20 mouse cellular contexts compared by ENCODE assay signal in genomic region chr4:140857041-140857440, GRCm38 (mm10). TPM values are rescaled to one million over a fixed set of nuclear protein-coding genes. Genes with fewer than 3 reads are reported as not detected.
"Had no signal": no experiment of that assay in that cellular context is flagged by ENCODE, and none has a peak within 500 bp of the region (broad histone marks: within the 10 kb centered on the region; RNA-seq: fewer than 3 reads in every experiment).

No protein-coding gene starts in this region.

- H3K27me3 ChIP-seq: midbrain, embryonic 12.5 days; neural tube, embryonic 15.5 days; stomach, embryonic 15.5 days had no signal

- H3K4me2 ChIP-seq: limb, embryonic 12.5 days; lung, embryonic 14.5 days; midbrain, embryonic 12.5 days; neural tube, embryonic 15.5 days; stomach, embryonic 15.5 days had no signal

- H3K9me3 ChIP-seq: limb, embryonic 12.5 days; midbrain, embryonic 12.5 days; neural tube, embryonic 15.5 days; stomach, embryonic 15.5 days had no signal

- H3K36me3 ChIP-seq: limb, embryonic 12.5 days; midbrain, embryonic 12.5 days; neural tube, embryonic 15.5 days; stomach, embryonic 15.5 days had no signal

- H3K4me3 ChIP-seq: limb, embryonic 12.5 days; midbrain, embryonic 12.5 days; neural tube, embryonic 15.5 days; stomach, embryonic 15.5 days had no signal

- DNase-seq: kidney, adult 8-10 months; kidney, postnatal 25 days; lung, embryonic 14.5 days; lung, postnatal 10 days; lung, postnatal 4 days; right cerebral cortex, postnatal 4 days; spleen, adult 18-20 months; thymus, adult 2 months; thymus, postnatal 25 days had no signal

- H3K4me1 ChIP-seq: limb, embryonic 12.5 days; midbrain, embryonic 12.5 days; neural tube, embryonic 15.5 days; stomach, embryonic 15.5 days had no signal

- ATAC-seq: intestine, postnatal 0 days had no signal

- H3K9ac ChIP-seq: limb, embryonic 12.5 days; lung, embryonic 14.5 days; midbrain, embryonic 12.5 days; neural tube, embryonic 15.5 days; stomach, embryonic 15.5 days had no signal

- H3K27ac ChIP-seq: limb, embryonic 12.5 days; midbrain, embryonic 12.5 days; neural tube, embryonic 15.5 days; stomach, embryonic 15.5 days had no signal

RNA-seq across cellular contexts. Expression of gene Padi1, which starts 11.5 kb away (rescaled TPM):
- total RNA-seq: layer of hippocampus, postnatal 25 days; left cerebral cortex, postnatal 25 days; liver, adult 2 months had no signal
- polyA plus RNA-seq: liver, adult 2 months; midbrain, postnatal 0 days; neural tube, embryonic 11.5 days had no signal

RNA-seq across cellular contexts. Expression of gene Padi3, which starts 46.6 kb away (rescaled TPM):
- total RNA-seq: layer of hippocampus, postnatal 25 days; left cerebral cortex, adult 8-10 months; left cerebral cortex, postnatal 25 days; liver, adult 2 months; midbrain, postnatal 0 days had no signal
- polyA plus RNA-seq: liver, adult 2 months; midbrain, postnatal 0 days; neural tube, embryonic 11.5 days; neural tube, embryonic 15.5 days had no signal
